Mouse (Mus musculus): ENCODE measurements around the gene 4933416C03Rik. TPM values are rescaled to one million over a fixed set of nuclear protein-coding genes. Genes with fewer than 3 reads are reported as not detected.

The 4933416C03Rik gene
- polyA plus RNA-seq, 2 experiments: not detected

GRCm38 (mm10) chr10:116075954-116076353 lies 37.8 kb downstream of the 4933416C03Rik start:
- Histone ChIP-seq H3K9me3 (ENCODE audit: control insufficient read depth, low read length) (no peaks in the 10 kb centered on the region), H3K4me3 (ENCODE audit: insufficient read depth in 1 of 2, low read depth in 2 of 2, low read length in 2 of 2) (no peak overlapping the region), H3K27me3 (ENCODE audit: control insufficient read depth, insufficient read depth, low read length) (no peaks in the 10 kb centered on the region), H3K27ac (no peak overlapping the region), H3K4me1 (replicated peaks; ENCODE audit: control insufficient read depth in 2 of 2, insufficient read depth in 2 of 2, low read length in 1 of 2) (no peaks in the 10 kb centered on the region), H3K36me3 (replicated peaks; ENCODE audit: control insufficient read depth, insufficient read depth, low read depth) (no peaks in the 10 kb centered on the region), H3K9ac (replicated peaks) (no peak overlapping the region), H3K4me2 (ENCODE audit: low read depth) (no peak overlapping the region)
- ATAC-seq (ENCODE audit: insufficient read depth) (no peak), DNase-seq (ENCODE audit: low read depth in 3 of 3, low spot score in 3 of 3) (no peak)
- no peak for TF ChIP-seq EP300 (IDR thresholded peaks at IDR 0.05; ENCODE audit: low read depth)
- no peak for TF ChIP-seq CTCF (IDR thresholded peaks at IDR 0.05; ENCODE audit: low read depth)
- WGBS (ENCODE audit: insufficient replicate concordance): 56% methylated on average over 5 of the region's 5 CpGs

Other genes with a start within 250 kb of the 4933416C03Rik start
- 0.03 TPM in 2 replicates for gene Ptprr, start 95.7 kb downstream of the 4933416C03Rik start, polyA plus RNA-seq (2012; rRNA removed)
- 0.13 and 0.19 TPM in 2 replicates for gene Ptprr, start 95.7 kb downstream of the 4933416C03Rik start, polyA plus RNA-seq (2014; fragmentation: Nextera tagmentation; extraction: Ambion mirVana)
- 0.52 and 0.71 TPM in 2 replicates for gene Ptprb, start 161.6 kb upstream of the 4933416C03Rik start, polyA plus RNA-seq (2012; rRNA removed)
- gene Ptprb, start 161.6 kb upstream of the 4933416C03Rik start, polyA plus RNA-seq (2014; fragmentation: Nextera tagmentation; extraction: Ambion mirVana): 0.72 and 1.0 TPM in 2 replicates